Mouse (Mus musculus): ENCODE measurements around the gene Lcn2.

Lcn2 gene

GRCm38 (mm10) chr2:32344056-32344455 lies 44.0 kb downstream of the Lcn2 start:
- peak in 1 of 2 experiments; percentile 42 for DNase-seq (ENCODE audit: low spot score in 2 of 2)

GRCm38 (mm10) chr2:32343351-32343671 lies 44.7 kb downstream of the Lcn2 start:
- DNase-seq (ENCODE audit: low spot score in 2 of 2): no peak

- DNase-seq (ENCODE audit: low spot score in 2 of 2): no peak
These were observed 45.3 kb downstream of the Lcn2 start for GRCm38 (mm10) chr2:32342539-32343350.

- no peak for DNase-seq (ENCODE audit: low spot score in 2 of 2)
These were observed 46.0 kb downstream of the Lcn2 start for GRCm38 (mm10) chr2:32342039-32342438.

GRCm38 (mm10) chr2:32341634-32341939 lies 46.5 kb downstream of the Lcn2 start:
- no peak for DNase-seq (ENCODE audit: low spot score in 2 of 2)

GRCm38 (mm10) chr2:32340836-32341633 lies 47.0 kb downstream of the Lcn2 start:
- no peak for DNase-seq (ENCODE audit: low spot score in 2 of 2)

- no peak for DNase-seq (ENCODE audit: low spot score in 2 of 2)
These were observed 48.0 kb downstream of the Lcn2 start for GRCm38 (mm10) chr2:32339912-32340642.

GRCm38 (mm10) chr2:32335888-32336287 lies 52.2 kb downstream of the Lcn2 start:
- no peak for DNase-seq (ENCODE audit: low spot score in 2 of 2)

Data from cerebellum, postnatal 4 days (tissue).